In genomic region chr11:71498299-71498698, GRCm38 (mm10) we compare ENCODE assay signal across 20 mouse cellular contexts.
DNase-seq lines count a peak whose midpoint lies in the region; ATAC-seq and TF ChIP-seq lines count a peak whose summit lies in the region.
"Had no signal": no experiment of that assay in that cellular context is flagged by ENCODE, and none has a peak within 500 bp of the region (broad histone marks: within the 10 kb centered on the region; RNA-seq: fewer than 3 reads in every experiment).

No protein-coding gene starts in this region.

- H3K27me3 ChIP-seq in forebrain, embryonic 13.5 days: no peaks in the 10 kb centered on the region
- H3K27me3 ChIP-seq in forebrain, embryonic 14.5 days (replicated peaks; ENCODE audit: control insufficient read depth, insufficient read depth, low read length): no peaks in the 10 kb centered on the region
- no peaks in the 10 kb centered on the region for H3K27me3 ChIP-seq in hindbrain, embryonic 16.5 days (replicated peaks; ENCODE audit: control insufficient read depth, insufficient read depth, low read length)
- no peaks in the 10 kb centered on the region for H3K27me3 ChIP-seq in midbrain, postnatal 0 days (ENCODE audit: insufficient read depth, low read length)
- H3K27me3 ChIP-seq: embryonic facial prominence, embryonic 15.5 days; heart, embryonic 12.5 days; stomach, embryonic 15.5 days had no signal

- no peaks in the 10 kb centered on the region for H3K9me3 ChIP-seq in forebrain, embryonic 13.5 days (replicated peaks)
- no peaks in the 10 kb centered on the region for H3K9me3 ChIP-seq in forebrain, embryonic 14.5 days (replicated peaks; ENCODE audit: control insufficient read depth, low read length)
- H3K9me3 ChIP-seq in hindbrain, embryonic 16.5 days (ENCODE audit: control insufficient read depth, low read length): no peaks in the 10 kb centered on the region; the same call in 1 of the 2 replicates
- no peaks in the 10 kb centered on the region for H3K9me3 ChIP-seq in midbrain, postnatal 0 days (ENCODE audit: low read length)
- H3K9me3 ChIP-seq: embryonic facial prominence, embryonic 15.5 days; stomach, embryonic 15.5 days had no signal

- no peak for DNase-seq in forebrain, embryonic 14.5 days (ENCODE audit: low spot score)
- no peak for DNase-seq in midbrain, postnatal 0 days (ENCODE audit: low spot score)
- DNase-seq in layer of hippocampus, adult 2 months (ENCODE audit: low spot score in 2 of 2): no peak
- DNase-seq in right cerebral cortex, postnatal 36 days (ENCODE audit: low spot score in 2 of 2): no peak
- no peak for DNase-seq in urinary bladder, adult 2 months (ENCODE audit: low spot score)
- DNase-seq: cerebellum, adult 2 months; cerebellum, postnatal 36 days; gastrocnemius, adult 2 months; heart, postnatal 14 days; kidney, adult 9 months; kidney, postnatal 25 days; left cerebral cortex, postnatal 4 days; liver; right cerebral cortex, adult 18-20 months; thymus, adult 18-20 months had no signal

- ATAC-seq in forebrain, embryonic 13.5 days: no peak
- ATAC-seq in forebrain, embryonic 14.5 days: 0 out of 2 replicates have a peak, but pooled peaks have one; percentile 42
- ATAC-seq in hindbrain, embryonic 16.5 days: no peak
- no peak for ATAC-seq in midbrain, postnatal 0 days (ENCODE audit: low FRiP score)

- H3K27ac ChIP-seq in forebrain, embryonic 13.5 days: peak overlapping the region; percentile 32
- H3K27ac ChIP-seq in forebrain, embryonic 14.5 days (ENCODE audit: low read depth, low read length): 0 out of 2 replicates have a peak overlapping the region, but pooled peaks have one; percentile 56
- H3K27ac ChIP-seq in hindbrain, embryonic 16.5 days (ENCODE audit: low read depth, low read length): peak overlapping the region; percentile 41; the same call in 1 of the 2 replicates
- H3K27ac ChIP-seq in midbrain, postnatal 0 days (ENCODE audit: low read depth, low read length): peak overlapping the region; percentile 57; the same call in 1 of the 2 replicates
- H3K27ac ChIP-seq in layer of hippocampus, adult 2 months: no peak overlapping the region
- H3K27ac ChIP-seq: embryonic facial prominence, embryonic 15.5 days; gastrocnemius, adult 2 months; stomach, embryonic 15.5 days had no signal

- peak overlapping the region; percentile 1; the same call in 1 of the 2 replicates for H3K4me2 ChIP-seq in forebrain, embryonic 13.5 days
- no peak overlapping the region for H3K4me2 ChIP-seq in forebrain, embryonic 14.5 days (ENCODE audit: low read length)
- no peak overlapping the region for H3K4me2 ChIP-seq in hindbrain, embryonic 16.5 days (ENCODE audit: low read length)
- H3K4me2 ChIP-seq in midbrain, postnatal 0 days (ENCODE audit: low read depth, low read length, poor library complexity, severe bottlenecking): no peak overlapping the region
- H3K4me2 ChIP-seq: embryonic facial prominence, embryonic 15.5 days; heart, embryonic 12.5 days; stomach, embryonic 15.5 days had no signal

- H3K4me3 ChIP-seq in forebrain, embryonic 13.5 days: no peak overlapping the region
- H3K4me3 ChIP-seq in forebrain, embryonic 14.5 days (ENCODE audit: low read depth, low read length): no peak overlapping the region
- no peak overlapping the region for H3K4me3 ChIP-seq in hindbrain, embryonic 16.5 days (ENCODE audit: low read length)
- no peak overlapping the region for H3K4me3 ChIP-seq in midbrain, postnatal 0 days (ENCODE audit: low read depth, low read length)
- H3K4me3 ChIP-seq in layer of hippocampus, adult 2 months: no peak overlapping the region
- H3K4me3 ChIP-seq: embryonic facial prominence, embryonic 15.5 days; gastrocnemius, adult 2 months; heart, embryonic 12.5 days; stomach, embryonic 15.5 days had no signal

- H3K36me3 ChIP-seq in forebrain, embryonic 13.5 days (ENCODE audit: poor library complexity, severe bottlenecking): no peaks in the 10 kb centered on the region
- H3K36me3 ChIP-seq in forebrain, embryonic 14.5 days (ENCODE audit: control insufficient read depth, insufficient read depth, low read length): no peaks in the 10 kb centered on the region
- H3K36me3 ChIP-seq in hindbrain, embryonic 16.5 days (ENCODE audit: control insufficient read depth, insufficient read depth, low read length): no peaks in the 10 kb centered on the region
- no peaks in the 10 kb centered on the region for H3K36me3 ChIP-seq in midbrain, postnatal 0 days (ENCODE audit: insufficient read depth, low read length)
- H3K36me3 ChIP-seq: embryonic facial prominence, embryonic 15.5 days; heart, embryonic 12.5 days; stomach, embryonic 15.5 days had no signal

- 56% methylated on average over 3 of the region's 3 CpGs for WGBS in forebrain, embryonic 13.5 days
- 61% methylated on average over 3 of the region's 3 CpGs for WGBS in forebrain, embryonic 14.5 days
- 59% methylated on average over 3 of the region's 3 CpGs for WGBS in hindbrain, embryonic 16.5 days
- WGBS in midbrain, postnatal 0 days: 71% methylated on average over 3 of the region's 3 CpGs

- H3K9ac ChIP-seq in forebrain, embryonic 13.5 days: no peak overlapping the region
- no peak overlapping the region for H3K9ac ChIP-seq in forebrain, embryonic 14.5 days (ENCODE audit: low read length)
- H3K9ac ChIP-seq in hindbrain, embryonic 16.5 days (ENCODE audit: low read depth, low read length): no peak overlapping the region
- no peak overlapping the region for H3K9ac ChIP-seq in midbrain, postnatal 0 days (replicated peaks; ENCODE audit: low read length, poor library complexity, severe bottlenecking)
- H3K9ac ChIP-seq: embryonic facial prominence, embryonic 15.5 days; heart, embryonic 12.5 days; stomach, embryonic 15.5 days had no signal

- no peak for TF ChIP-seq CTCF in midbrain, postnatal 0 days (IDR thresholded peaks at IDR 0.05)
- TF ChIP-seq CTCF in layer of hippocampus, adult 2 months (conservative IDR thresholded peaks at IDR 0.05): no peak

- peaks cover 33% of the 10 kb centered on the region for H3K4me1 ChIP-seq in forebrain, embryonic 13.5 days
- H3K4me1 ChIP-seq in forebrain, embryonic 14.5 days (ENCODE audit: control insufficient read depth, insufficient read depth, low read length): peaks cover 21% of the 10 kb centered on the region
- peaks cover 4% of the 10 kb centered on the region for H3K4me1 ChIP-seq in hindbrain, embryonic 16.5 days (ENCODE audit: control insufficient read depth, insufficient read depth, low read depth, low read length)
- H3K4me1 ChIP-seq in midbrain, postnatal 0 days (ENCODE audit: insufficient read depth, low read length): peaks cover 6% of the 10 kb centered on the region; the same call in 1 of the 2 replicates
- H3K4me1 ChIP-seq: embryonic facial prominence, embryonic 15.5 days; heart, embryonic 12.5 days; stomach, embryonic 15.5 days had no signal
